Mouse (Mus musculus): ENCODE data around the gene Sypl.

- TF ChIP-seq CTCF (IDR thresholded peaks at IDR 0.05; ENCODE audit: extremely low read depth, insufficient read depth, low read length) = no peak
- TF ChIP-seq POLR2A (IDR thresholded peaks at IDR 0.05; ENCODE audit: extremely low read depth, insufficient read depth, low read length) = no peak
These were observed 61.4 kb downstream of the Sypl start for GRCm38 (mm10) chr12:33015103-33015502.
